Mouse (Mus musculus) limb, embryonic 12.5 days (tissue): Measurements from ENCODE around the gene Gpr162. TPM values are rescaled to one million over a fixed set of nuclear protein-coding genes. Genes with fewer than 3 reads are reported as not detected.

Source experiments
- ATAC-seq: fragments of 200-750 bp; cut with Nextera tagmentation; 2 replicates; pipeline ENCODE4 v1.8.0; 2017; ENCODE audit warnings: low read depth, moderate TSS enrichment; ENCODE audit not compliant: insufficient number of reproducible peaks, insufficient read depth, low FRiP score, low TSS enrichment
- H3K27ac ChIP-seq: fragments of 300-500 bp; sonication (generic); 2 replicates; pipeline ENCODE4 v1.5.1; 2016; ENCODE audit warnings: mild to moderate bottlenecking, moderate library complexity
- H3K27me3 ChIP-seq: fragments of 300-500 bp; sonication (generic); 2 replicates; pipeline ENCODE4 v1.6.1; 2016; ENCODE audit warnings: mild to moderate bottlenecking, moderate library complexity
- H3K36me3 ChIP-seq: fragments of 300-500 bp; sonication (generic); 2 replicates; pipeline ENCODE4 v1.6.1; 2016; ENCODE audit warnings: mild to moderate bottlenecking, moderate library complexity
- H3K4me1 ChIP-seq: fragments of 300-500 bp; sonication (generic); replicated peaks from 2 replicates; pipeline ENCODE4 v1.6.1; 2016
- H3K4me2 ChIP-seq: fragments of 300-500 bp; sonication (generic); 2 replicates; pipeline ENCODE4 v1.6.1; 2016; ENCODE audit warnings: mild to moderate bottlenecking, moderate library complexity
- H3K4me3 ChIP-seq: fragments of 300-500 bp; sonication (generic); replicated peaks from 2 replicates; pipeline ENCODE4 v1.5.1; 2016; ENCODE audit warnings: mild to moderate bottlenecking
- H3K9ac ChIP-seq: fragments of 300-500 bp; sonication (generic); replicated peaks from 2 replicates; pipeline ENCODE4 v1.6.1; 2016; ENCODE audit warnings: mild to moderate bottlenecking, moderate library complexity
- H3K9me3 ChIP-seq: fragments of 300-500 bp; sonication (generic); 2 replicates; pipeline ENCODE4 v1.6.1; 2016; ENCODE audit warnings: mild to moderate bottlenecking, moderate library complexity
- WGBS: fragments of 180-500 bp; shearing (Covaris S2); methylation state at CpG from one replicate; pipeline ENCODE4 v1.1.7; 2016; 5-methylcytosine and 5-hydroxymethylcytosine counted together
- polyA plus RNA-seq: library from polyadenylated mRNA; unstranded; fragments of >200 nt; fragmentation: Nextera tagmentation; extraction: Ambion mirVana; gene quantifications from 2 replicates; pipeline ENCODE4 v1.2.1, GENCODE M21; 2016

The Gpr162 gene
- polyA plus RNA-seq, 1 experiment from 2014 or later = 2.5 TPM

DNA sequence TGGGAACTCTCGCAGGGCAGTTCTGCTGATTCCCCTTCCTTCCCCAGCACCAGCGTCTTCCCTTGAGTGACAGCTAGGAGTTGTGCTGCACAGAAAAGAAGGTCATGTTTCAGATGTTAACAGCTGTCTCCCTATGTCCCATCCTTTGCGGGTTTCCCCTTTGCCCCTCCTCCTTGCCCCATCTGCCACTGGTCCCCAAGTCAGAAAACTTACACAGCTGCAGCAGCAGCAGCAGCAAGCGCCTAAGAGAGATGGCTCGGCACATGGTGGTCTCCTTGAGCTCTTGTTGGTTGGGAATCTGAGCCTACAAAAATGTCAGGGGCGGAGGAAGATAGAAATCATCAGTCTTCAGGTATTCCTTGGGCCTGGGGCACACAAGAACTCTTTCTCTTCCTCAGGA, 15.6 kb upstream of the Gpr162 start:
- H3K4me3 ChIP-seq = no peak overlapping the region
- no peaks in the 10 kb centered on the region for H3K4me1 ChIP-seq
- no peak overlapping the region for H3K27ac ChIP-seq
- H3K36me3 ChIP-seq = no peaks in the 10 kb centered on the region
- H3K9me3 ChIP-seq = no peaks in the 10 kb centered on the region
- 62% methylated on average over 6 of the region's 6 CpGs for WGBS
- no peak for ATAC-seq
- H3K4me2 ChIP-seq = no peak overlapping the region
- H3K27me3 ChIP-seq = no peaks in the 10 kb centered on the region
- H3K9ac ChIP-seq = no peak overlapping the region

DNA sequence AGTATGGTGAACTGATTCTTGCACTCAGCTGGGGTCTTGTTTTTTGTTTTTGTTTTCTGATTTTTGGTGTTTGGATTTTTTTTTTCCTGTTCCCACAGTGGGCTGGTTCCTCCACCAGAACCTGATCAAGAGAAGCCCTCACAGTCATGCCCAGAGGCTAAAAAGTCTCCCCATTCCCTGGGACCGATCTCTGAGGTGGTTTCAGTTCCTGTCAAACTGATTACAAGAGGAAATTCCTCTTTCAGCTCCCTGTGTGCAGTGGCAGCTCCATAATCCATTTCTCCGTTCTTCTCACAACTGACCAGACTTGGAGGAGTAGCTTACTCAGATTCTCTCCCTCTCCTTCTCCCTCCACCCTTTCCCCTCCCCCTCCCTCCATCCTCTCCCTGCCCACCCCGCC, 10.6 kb upstream of the Gpr162 start:
- H3K36me3 ChIP-seq = no peaks in the 10 kb centered on the region
- H3K4me3 ChIP-seq = no peak overlapping the region
- no peaks in the 10 kb centered on the region for H3K9me3 ChIP-seq
- no peaks in the 10 kb centered on the region for H3K4me1 ChIP-seq
- ATAC-seq = no peak
- no peaks in the 10 kb centered on the region for H3K27me3 ChIP-seq
- WGBS = 52% methylated on average over 2 of the region's 3 CpGs
- no peak overlapping the region for H3K27ac ChIP-seq
- no peak overlapping the region for H3K9ac ChIP-seq
- no peak overlapping the region for H3K4me2 ChIP-seq

DNA sequence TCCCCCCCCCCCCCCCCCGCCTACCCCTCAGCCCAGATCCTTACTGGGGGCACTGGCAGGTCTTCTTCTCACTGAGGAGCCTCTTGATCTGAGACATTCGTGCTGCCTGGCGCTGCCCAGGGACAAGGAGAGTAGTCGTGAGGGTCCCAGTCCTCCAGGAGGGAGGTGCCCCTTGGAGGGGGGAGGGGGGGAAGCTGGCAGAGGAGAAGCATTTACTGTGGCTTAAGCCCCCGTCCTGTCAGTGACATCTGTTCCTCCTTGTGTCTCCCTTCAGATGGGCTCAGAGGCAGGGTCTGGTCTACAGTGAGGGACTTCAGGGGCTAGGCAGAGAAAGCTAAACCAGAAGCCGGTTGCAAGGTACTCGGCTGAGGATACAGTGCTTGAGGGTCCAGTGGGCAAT, 2.8 kb upstream of the Gpr162 start:
- Histone ChIP-seq H3K36me3 (no peaks in the 10 kb centered on the region), H3K27ac (no peak overlapping the region; the same call in 1 of the 2 replicates), H3K4me2 (no peak overlapping the region), H3K27me3 (peaks cover 32% of the 10 kb centered on the region), H3K9ac (no peak overlapping the region), H3K4me3 (no peak overlapping the region), H3K9me3 (no peaks in the 10 kb centered on the region), H3K4me1 (peaks cover 54% of the 10 kb centered on the region)
- ATAC-seq = no peak
- 48% methylated on average over 6 of the region's 7 CpGs for WGBS

DNA sequence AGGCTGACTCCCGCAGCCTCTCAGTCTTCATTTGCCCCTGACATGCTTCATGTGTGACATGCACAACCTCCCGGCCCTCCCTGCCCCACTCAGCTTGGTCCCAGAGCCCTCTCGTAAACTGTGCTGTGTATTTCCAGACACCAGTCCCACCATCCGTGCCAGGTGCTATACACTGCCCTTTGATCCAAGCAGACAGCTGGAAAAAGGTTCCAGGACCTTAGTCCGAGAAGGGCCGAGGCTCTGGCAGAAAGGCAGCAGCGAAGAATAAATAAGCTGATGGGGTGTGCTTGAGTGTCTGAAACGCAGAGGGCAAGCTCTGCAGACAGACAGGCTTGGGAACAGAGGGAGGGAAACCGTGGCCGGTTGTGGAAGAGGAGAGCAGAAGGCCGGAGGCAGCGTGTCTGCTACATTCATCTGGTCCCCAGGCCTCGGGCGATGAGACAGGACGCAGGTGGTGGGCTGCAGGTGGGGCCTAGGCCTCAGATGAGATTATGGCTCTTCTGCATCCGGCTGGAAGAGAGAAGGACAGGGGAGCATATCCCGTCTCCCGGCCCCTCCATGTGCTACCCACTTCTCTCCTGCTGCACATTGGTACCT, 2.1 kb upstream of the Gpr162 start:
- Histone ChIP-seq H3K36me3 (no peaks in the 10 kb centered on the region), H3K9ac (0 out of 2 replicates have a peak overlapping the region, but pooled peaks have one; percentile 12), H3K9me3 (no peaks in the 10 kb centered on the region), H3K27me3 (peaks cover 34% of the 10 kb centered on the region), H3K4me3 (no peak overlapping the region), H3K27ac (peak overlapping the region; percentile 72), H3K4me2 (no peak overlapping the region; the same call in 1 of the 2 replicates), H3K4me1 (peaks cover 58% of the 10 kb centered on the region)
- WGBS = 28% methylated on average over 18 of the region's 18 CpGs
- 0 out of 2 replicates have a peak, but pooled peaks have one; percentile 10 for ATAC-seq

DNA sequence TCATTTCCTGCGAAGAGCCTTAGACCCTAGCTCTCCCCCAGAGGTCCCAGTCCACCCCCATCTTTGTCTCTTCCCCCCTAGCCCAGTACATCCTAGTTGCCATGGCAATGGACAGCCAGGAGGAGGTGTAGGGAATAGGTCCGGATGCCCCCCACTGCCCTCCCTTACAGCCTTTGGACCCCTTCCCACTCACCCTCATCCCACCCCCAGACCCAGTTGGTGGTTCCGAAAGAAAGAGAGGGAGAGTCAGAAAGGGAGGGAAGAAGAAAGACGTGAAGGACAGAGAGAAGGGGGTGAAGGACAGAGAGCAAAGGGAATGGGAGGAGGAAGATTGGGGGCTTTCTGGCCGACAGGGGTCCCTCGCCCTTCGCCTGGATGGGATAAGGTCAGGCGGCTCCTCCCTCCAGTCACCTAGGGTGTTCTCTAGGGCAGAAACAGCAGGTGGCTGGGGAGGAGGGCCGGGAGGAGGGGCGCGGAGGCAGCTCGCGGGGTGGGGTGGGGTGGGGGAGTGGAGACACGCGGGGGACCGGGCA, 592 bp downstream of the Gpr162 start:
- Histone ChIP-seq H3K27me3 (peaks cover 38% of the 10 kb centered on the region), H3K9me3 (no peaks in the 10 kb centered on the region), H3K4me1 (peaks cover 76% of the 10 kb centered on the region), H3K9ac (peak overlapping the region; percentile 79), H3K36me3 (no peaks in the 10 kb centered on the region), H3K4me2 (peak overlapping the region; percentile 94), H3K4me3 (peak overlapping the region; percentile 59), H3K27ac (0 out of 2 replicates have a peak overlapping the region, but pooled peaks have one; percentile 59)
- 3% methylated on average over 8 of the region's 16 CpGs for WGBS
- ATAC-seq = no peak

DNA sequence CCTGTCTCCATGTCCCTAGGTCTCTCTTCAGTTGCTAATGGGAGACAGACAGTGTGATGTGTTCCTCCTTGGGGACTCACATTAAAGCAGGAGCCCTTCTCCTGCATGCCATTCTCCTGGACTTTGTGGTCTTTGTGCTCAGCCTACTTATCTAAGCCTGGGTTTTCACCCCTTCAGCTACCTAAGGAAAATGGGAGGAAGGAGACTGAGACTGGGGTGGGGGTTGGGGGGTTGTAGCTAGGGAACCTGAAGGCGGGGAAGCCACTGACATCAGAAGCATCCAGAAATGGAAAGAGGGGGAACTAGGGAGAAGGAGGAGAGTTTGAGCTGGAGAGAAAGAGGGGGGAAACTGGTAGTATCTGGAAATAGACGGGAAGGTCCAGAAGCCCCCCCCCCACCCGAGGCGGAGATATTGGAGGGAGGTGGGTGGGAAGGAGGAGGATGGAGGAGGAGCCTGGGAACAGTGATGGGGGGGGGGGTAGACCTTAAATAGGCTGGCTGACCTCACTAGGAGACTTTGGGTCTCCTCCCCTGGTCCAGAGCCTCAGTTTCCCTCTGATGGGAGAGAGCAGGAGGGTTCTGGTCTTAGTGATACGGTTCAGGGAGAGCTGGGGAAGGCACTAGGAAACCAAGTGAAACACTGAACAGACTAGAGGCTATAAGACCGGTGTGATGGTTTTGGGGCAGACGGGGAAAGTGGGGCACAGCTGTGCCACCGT, 1.2 kb downstream of the Gpr162 start:
- WGBS = 13% methylated on average over 8 of the region's 8 CpGs
- H3K9ac ChIP-seq = peak overlapping the region; percentile 79; the same call in 1 of the 2 replicates
- H3K36me3 ChIP-seq = no peaks in the 10 kb centered on the region
- H3K9me3 ChIP-seq = no peaks in the 10 kb centered on the region
- no peak for ATAC-seq
- peak overlapping the region; percentile 59 for H3K4me3 ChIP-seq
- no peak overlapping the region for H3K27ac ChIP-seq
- peaks cover 81% of the 10 kb centered on the region for H3K4me1 ChIP-seq
- peaks cover 34% of the 10 kb centered on the region for H3K27me3 ChIP-seq
- peak overlapping the region; percentile 94 for H3K4me2 ChIP-seq

DNA sequence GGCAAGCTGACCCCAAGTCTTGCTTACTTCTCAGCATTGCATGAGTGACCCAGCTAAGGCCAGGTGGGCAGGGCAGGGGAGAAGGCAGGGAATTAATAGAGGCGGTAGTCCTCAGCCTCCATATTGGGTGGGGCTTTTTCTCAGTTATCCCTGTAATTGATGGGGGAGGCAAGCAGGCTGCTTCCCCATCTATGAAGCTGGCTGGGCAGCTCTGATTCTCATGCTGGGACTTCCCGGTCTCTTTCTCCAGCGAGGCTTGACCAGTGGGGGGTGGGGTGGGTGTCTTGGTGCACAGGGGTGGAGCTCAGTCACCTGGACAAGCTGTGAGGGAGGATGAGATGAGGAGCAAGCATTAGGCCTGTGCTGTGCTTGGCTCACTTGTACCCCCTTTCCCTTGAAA, 2.0 kb downstream of the Gpr162 start:
- no peaks in the 10 kb centered on the region for H3K9me3 ChIP-seq
- H3K4me3 ChIP-seq = no peak overlapping the region
- no peaks in the 10 kb centered on the region for H3K36me3 ChIP-seq
- no peak overlapping the region for H3K4me2 ChIP-seq
- H3K9ac ChIP-seq = no peak overlapping the region; the same call in 1 of the 2 replicates
- H3K27me3 ChIP-seq = peaks cover 34% of the 10 kb centered on the region
- H3K4me1 ChIP-seq = peaks cover 79% of the 10 kb centered on the region
- 57% methylated on average over 3 of the region's 3 CpGs for WGBS
- ATAC-seq = no peak
- H3K27ac ChIP-seq = no peak overlapping the region

DNA sequence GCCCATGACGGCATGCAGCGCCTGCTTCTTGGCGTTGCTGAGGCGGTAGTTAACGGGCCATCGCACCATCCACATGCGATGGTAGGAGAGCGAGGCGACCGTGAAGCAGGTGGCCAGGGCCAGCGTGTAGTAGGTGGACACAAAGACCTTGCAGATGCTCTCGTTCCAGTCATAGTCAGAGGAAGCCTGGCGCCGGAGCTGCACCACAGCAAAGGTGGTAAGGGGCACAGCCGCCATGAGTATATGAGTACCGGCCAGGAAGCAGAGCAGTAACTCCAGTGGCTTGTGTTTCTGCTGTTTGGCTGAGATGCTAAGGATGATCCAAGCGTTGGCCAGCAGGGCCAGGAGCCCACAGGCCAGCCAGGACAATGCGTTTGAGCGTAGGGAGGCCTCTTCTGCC, 2.5 kb downstream of the Gpr162 start:
- H3K36me3 ChIP-seq = no peaks in the 10 kb centered on the region
- WGBS = 79% methylated on average over 19 of the region's 19 CpGs
- no peak for ATAC-seq
- H3K27me3 ChIP-seq = peaks cover 34% of the 10 kb centered on the region
- no peak overlapping the region for H3K27ac ChIP-seq
- no peak overlapping the region for H3K4me2 ChIP-seq
- no peaks in the 10 kb centered on the region for H3K9me3 ChIP-seq
- H3K4me1 ChIP-seq = peaks cover 75% of the 10 kb centered on the region
- H3K9ac ChIP-seq = no peak overlapping the region; the same call in 1 of the 2 replicates
- no peak overlapping the region for H3K4me3 ChIP-seq

DNA sequence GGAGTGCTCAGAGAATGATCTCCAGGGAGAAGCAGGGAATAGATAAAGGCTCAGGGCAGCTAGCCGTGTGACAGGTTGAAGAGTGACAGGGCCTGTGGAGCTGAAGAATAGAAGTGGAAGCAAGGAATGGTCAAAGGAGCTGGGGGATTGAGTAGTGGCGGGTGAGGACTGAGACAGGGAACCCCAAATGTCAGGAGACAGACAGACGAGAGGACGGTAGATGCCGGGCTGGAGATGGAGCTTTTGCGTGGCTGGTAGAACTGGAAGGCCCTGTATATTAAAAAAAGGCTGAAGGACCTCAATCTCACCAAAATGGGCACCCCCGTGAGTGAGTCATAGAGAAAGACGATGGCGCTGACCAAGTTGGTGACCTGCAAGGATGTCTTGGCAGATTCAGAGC, 3.3 kb downstream of the Gpr162 start:
- Histone ChIP-seq H3K27ac (no peak overlapping the region), H3K27me3 (peaks cover 34% of the 10 kb centered on the region), H3K4me1 (peaks cover 75% of the 10 kb centered on the region), H3K4me2 (0 out of 2 replicates have a peak overlapping the region, but pooled peaks have one; percentile 21), H3K9me3 (no peaks in the 10 kb centered on the region), H3K36me3 (no peaks in the 10 kb centered on the region), H3K4me3 (no peak overlapping the region), H3K9ac (no peak overlapping the region)
- no peak for ATAC-seq
- WGBS = 89% methylated on average over 9 of the region's 9 CpGs

DNA sequence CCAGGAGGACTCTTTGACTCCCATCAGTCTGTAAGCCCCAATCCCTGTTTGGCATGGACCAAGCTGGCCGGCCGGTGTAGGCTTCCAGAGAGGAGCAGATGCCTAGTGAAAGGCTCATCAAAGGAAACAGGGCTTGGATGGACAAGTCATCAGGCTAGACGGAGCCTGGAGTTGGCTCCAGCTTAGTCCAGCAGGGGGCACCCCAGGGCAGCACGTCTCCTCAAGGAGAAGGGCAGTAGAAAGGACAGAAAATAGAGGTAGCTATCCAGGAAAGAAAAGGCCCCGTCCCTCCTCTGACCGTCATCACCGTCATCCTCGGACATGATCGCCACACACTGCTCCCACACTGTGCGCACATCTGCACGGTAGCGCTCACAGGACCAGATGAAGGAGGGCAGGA, 4.1 kb downstream of the Gpr162 start:
- H3K36me3 ChIP-seq = peaks cover 6% of the 10 kb centered on the region
- ATAC-seq = no peak
- H3K27me3 ChIP-seq = peaks cover 29% of the 10 kb centered on the region
- H3K4me2 ChIP-seq = peak overlapping the region; percentile 21; the same call in 1 of the 2 replicates
- 11% methylated on average over 12 of the region's 12 CpGs for WGBS
- H3K9ac ChIP-seq = 0 out of 2 replicates have a peak overlapping the region, but pooled peaks have one; percentile 28
- H3K4me3 ChIP-seq = no peak overlapping the region
- H3K27ac ChIP-seq = peak overlapping the region; percentile 13; the same call in 1 of the 2 replicates
- peaks cover 68% of the 10 kb centered on the region for H3K4me1 ChIP-seq
- no peaks in the 10 kb centered on the region for H3K9me3 ChIP-seq

DNA sequence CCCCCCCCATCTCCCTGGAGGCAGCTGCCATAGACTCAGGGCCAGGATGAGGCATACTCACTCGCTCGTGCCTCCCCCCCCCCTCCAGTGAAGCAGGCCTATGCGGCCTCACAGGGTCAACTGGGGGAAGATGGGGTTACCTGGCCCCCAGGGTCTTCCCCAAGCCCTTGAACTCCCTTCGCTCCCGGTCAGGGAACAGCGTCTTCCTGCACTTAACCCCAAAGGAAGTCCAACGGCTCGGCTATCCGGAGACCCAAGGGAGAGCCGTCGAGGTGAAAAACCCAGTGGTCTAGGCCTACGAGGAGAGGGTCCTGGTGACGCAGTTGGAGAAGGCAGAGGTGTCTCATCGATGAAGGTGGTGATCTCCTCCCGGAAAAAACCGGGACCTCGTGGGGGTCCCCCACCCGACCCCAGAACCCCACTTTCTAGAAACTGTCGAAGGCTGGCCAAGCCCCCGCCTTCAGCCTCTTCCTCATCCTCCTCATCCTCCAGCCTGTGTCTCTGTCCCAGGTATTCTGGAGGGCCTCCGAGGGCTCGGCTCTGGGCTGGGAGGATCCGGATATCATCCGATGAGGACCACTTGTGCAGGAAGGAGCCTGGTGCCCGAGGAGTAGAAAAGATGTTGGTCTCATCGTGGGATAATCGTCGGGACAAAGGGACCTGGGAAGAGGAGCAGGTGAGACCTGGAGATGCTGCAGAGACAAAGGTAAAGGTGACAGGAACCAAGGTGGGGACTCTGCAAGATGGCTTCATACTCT, 5.0 kb downstream of the Gpr162 start:
- peaks cover 16% of the 10 kb centered on the region for H3K36me3 ChIP-seq
- H3K9me3 ChIP-seq = no peaks in the 10 kb centered on the region
- H3K9ac ChIP-seq = 0 out of 2 replicates have a peak overlapping the region, but pooled peaks have one; percentile 99
- no peak for ATAC-seq
- H3K4me3 ChIP-seq = peak overlapping the region; percentile 86
- peaks cover 59% of the 10 kb centered on the region for H3K4me1 ChIP-seq
- H3K27me3 ChIP-seq = peaks cover 20% of the 10 kb centered on the region
- WGBS = 78% methylated on average over 27 of the region's 28 CpGs
- peak overlapping the region; percentile 99; the same call in 1 of the 2 replicates for H3K27ac ChIP-seq
- peak overlapping the region; percentile 80 for H3K4me2 ChIP-seq
